Mouse (Mus musculus) ES-E14 (cell line): ENCODE data around the gene Pappa.

Experiments
- HCFC1 ChIP-seq: IDR thresholded peaks from 2 replicates; pipeline ENCODE4 v1.6.1; 2012; ENCODE audit warnings: low read length, inconsistent platforms, borderline replicate concordance; ENCODE audit not compliant: insufficient read depth
- MAFK ChIP-seq: IDR thresholded peaks from 2 replicates; pipeline ENCODE4 v1.6.1; 2014; ENCODE audit warnings: mild to moderate bottlenecking, low read depth, low read length, inconsistent platforms; ENCODE audit not compliant: insufficient read depth

DNA sequence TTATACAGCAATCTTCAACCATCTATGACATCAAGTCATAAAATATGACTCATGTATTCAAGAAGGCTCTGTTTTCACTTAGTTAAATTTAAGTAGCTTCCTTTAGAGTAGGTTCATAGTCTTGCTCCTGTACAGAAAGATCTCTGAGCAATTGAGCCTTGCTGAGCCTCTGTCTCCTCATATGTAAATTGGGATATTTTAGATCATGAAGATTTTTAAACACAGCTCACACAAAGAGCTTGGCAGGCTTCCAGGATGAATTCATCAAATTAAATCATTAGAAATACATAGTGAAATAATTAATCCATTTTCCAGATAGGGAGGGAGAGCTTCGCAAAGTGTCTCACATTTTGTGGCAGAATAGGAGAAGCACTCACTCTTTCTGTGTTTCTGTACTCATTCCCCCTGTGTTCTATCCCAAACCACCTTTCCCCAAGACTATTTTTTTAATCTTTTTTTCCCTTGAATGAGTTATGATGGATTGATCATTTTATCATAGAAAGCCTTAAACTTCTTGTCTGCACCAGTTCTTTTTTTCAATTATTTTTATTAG, 149.4 kb downstream of the Pappa start:
- TF ChIP-seq HCFC1, result no peak
- no peak for TF ChIP-seq MAFK
